Mouse (Mus musculus): ENCODE measurements at regions not wholly inside any gene's neighbourhood (a gene's known extent, or its start where the extent isn't known, plus 50 kb on each side); places are given as distances from the start of the nearest gene placed in this dataset.

DNA sequence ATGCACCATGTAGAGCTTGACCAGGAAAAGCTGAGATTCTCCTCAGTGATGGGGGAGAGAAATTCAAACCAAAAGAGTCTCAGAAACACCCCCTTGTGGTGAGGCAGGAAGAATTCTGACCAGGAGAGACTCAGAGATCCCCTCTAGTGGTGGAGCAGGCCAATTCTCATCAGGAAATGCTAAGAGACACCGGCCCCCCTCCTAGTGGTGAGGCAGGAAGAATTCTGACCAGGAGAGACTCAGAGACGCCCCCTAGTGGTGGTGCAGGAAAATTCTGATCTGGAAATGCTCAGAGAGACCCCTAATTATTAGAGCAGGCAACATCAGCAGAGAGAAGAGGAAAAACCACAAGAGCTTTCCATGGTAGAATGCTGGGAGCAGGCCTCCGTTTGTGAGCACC lies 303.4 kb downstream of the Dcdc2c start:
- Histone ChIP-seq H3K9me3 (ENCODE audit: control insufficient read depth, low read length) (no peaks in the 10 kb centered on the region), H3K27me3 (ENCODE audit: control insufficient read depth, insufficient read depth, low read length) (no peaks in the 10 kb centered on the region), H3K4me1 (ENCODE audit: control insufficient read depth, insufficient read depth, low read length) (no peaks in the 10 kb centered on the region), H3K36me3 (ENCODE audit: control insufficient read depth, insufficient read depth, low read length) (no peaks in the 10 kb centered on the region), H3K4me3 (ENCODE audit: low read depth, low read length) (no peak overlapping the region), H3K4me2 (no peak overlapping the region), H3K9ac (ENCODE audit: low read length) (no peak overlapping the region), H3K27ac (ENCODE audit: low read depth, low read length) (no peak overlapping the region)
- 69% methylated on average over 3 of the region's 3 CpGs for WGBS
- no peak for ATAC-seq (ENCODE audit: low FRiP score)
- no peak for DNase-seq (ENCODE audit: low spot score, missing footprints)

DNA sequence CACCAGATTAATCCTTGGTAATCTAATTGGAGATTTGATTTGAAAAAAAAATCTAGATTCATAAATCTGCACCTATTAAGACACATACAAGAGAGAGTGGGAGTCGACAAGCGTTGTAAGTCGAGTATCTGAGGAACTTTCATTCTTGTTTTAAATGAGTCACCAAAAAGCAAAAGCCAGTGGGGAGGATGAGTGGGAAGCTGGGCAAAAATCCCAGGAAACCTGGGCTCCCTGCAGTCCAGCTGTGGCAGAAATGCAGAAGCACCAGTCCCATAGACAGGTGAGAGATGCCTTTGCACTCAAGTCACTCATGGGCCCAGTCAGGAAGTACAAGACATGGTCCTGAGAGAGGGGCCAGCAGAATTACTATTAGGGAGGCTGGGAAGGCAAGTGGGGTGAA lies 303.9 kb downstream of the Dcdc2c start:
- Histone ChIP-seq H3K27me3 (ENCODE audit: control insufficient read depth, insufficient read depth, low read length) (no peaks in the 10 kb centered on the region), H3K27ac (ENCODE audit: low read depth, low read length) (no peak overlapping the region), H3K4me2 (no peak overlapping the region), H3K9ac (ENCODE audit: low read length) (no peak overlapping the region), H3K4me1 (ENCODE audit: control insufficient read depth, insufficient read depth, low read length) (no peaks in the 10 kb centered on the region), H3K4me3 (ENCODE audit: low read depth, low read length) (no peak overlapping the region), H3K36me3 (ENCODE audit: control insufficient read depth, insufficient read depth, low read length) (no peaks in the 10 kb centered on the region), H3K9me3 (ENCODE audit: control insufficient read depth, low read length) (no peaks in the 10 kb centered on the region)
- DNase-seq (ENCODE audit: low spot score, missing footprints) (no peak), ATAC-seq (ENCODE audit: low FRiP score) (no peak)
- 89% methylated on average over 3 of the region's 3 CpGs for WGBS

DNA sequence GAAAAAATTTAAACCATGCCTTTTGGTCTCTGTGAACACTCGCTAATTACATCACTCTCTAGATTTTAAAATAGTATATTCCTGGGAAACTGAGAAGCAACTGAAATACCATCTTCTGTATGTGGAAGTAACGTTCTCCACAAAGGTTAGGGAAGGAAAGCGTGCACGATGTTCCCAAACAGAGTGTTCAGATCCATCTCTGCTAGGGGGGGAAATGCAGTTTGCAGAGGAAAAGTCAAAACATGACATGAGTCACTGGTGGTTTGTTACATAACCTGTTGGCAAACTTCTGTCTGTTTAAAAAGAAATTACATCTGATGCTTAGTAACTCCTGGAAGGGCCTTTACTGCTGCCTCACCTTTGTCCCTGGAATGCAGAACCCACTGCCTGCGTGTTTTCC lies 314.2 kb downstream of the Dcdc2c start:
- H3K4me2 ChIP-seq: no peak overlapping the region
- DNase-seq (ENCODE audit: low spot score, missing footprints): no peak
- no peak overlapping the region for H3K4me3 ChIP-seq (ENCODE audit: low read depth, low read length)
- WGBS: 90% methylated on average over 5 of the region's 5 CpGs
- no peaks in the 10 kb centered on the region for H3K27me3 ChIP-seq (ENCODE audit: control insufficient read depth, insufficient read depth, low read length)
- no peaks in the 10 kb centered on the region for H3K36me3 ChIP-seq (ENCODE audit: control insufficient read depth, insufficient read depth, low read length)
- no peaks in the 10 kb centered on the region for H3K9me3 ChIP-seq (ENCODE audit: control insufficient read depth, low read length)
- H3K27ac ChIP-seq (ENCODE audit: low read depth, low read length): no peak overlapping the region
- no peak for ATAC-seq (ENCODE audit: low FRiP score)
- no peak overlapping the region for H3K9ac ChIP-seq (ENCODE audit: low read length)
- H3K4me1 ChIP-seq (ENCODE audit: control insufficient read depth, insufficient read depth, low read length): no peaks in the 10 kb centered on the region

DNA sequence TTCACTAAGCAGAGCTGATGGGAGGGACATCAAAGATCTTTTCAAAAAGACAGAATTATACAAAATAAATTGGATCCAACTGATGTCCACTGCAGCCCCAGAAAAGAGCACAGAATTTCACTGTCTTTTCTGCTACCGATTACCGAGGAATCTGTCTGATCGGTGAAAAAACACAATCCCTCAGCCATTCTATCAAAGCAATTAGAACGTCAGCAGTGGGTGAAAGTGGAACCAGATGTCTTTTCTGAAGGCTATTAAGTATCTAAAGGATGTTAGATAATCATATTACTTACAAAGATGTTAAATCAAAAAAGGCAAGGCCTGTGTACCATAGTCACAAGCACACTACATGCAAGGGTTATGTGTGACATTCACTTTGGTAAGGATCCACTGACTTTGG lies 315.2 kb downstream of the Dcdc2c start:
- Histone ChIP-seq H3K4me3 (ENCODE audit: low read depth, low read length) (no peak overlapping the region), H3K36me3 (ENCODE audit: control insufficient read depth, insufficient read depth, low read length) (no peaks in the 10 kb centered on the region), H3K4me1 (ENCODE audit: control insufficient read depth, insufficient read depth, low read length) (no peaks in the 10 kb centered on the region), H3K9ac (ENCODE audit: low read length) (no peak overlapping the region), H3K27me3 (ENCODE audit: control insufficient read depth, insufficient read depth, low read length) (no peaks in the 10 kb centered on the region), H3K27ac (ENCODE audit: low read depth, low read length) (no peak overlapping the region), H3K9me3 (ENCODE audit: control insufficient read depth, low read length) (no peaks in the 10 kb centered on the region), H3K4me2 (no peak overlapping the region)
- DNase-seq (ENCODE audit: low spot score, missing footprints) (no peak), ATAC-seq (ENCODE audit: low FRiP score) (no peak)
- 73% methylated on average over 4 of the region's 4 CpGs for WGBS

DNA sequence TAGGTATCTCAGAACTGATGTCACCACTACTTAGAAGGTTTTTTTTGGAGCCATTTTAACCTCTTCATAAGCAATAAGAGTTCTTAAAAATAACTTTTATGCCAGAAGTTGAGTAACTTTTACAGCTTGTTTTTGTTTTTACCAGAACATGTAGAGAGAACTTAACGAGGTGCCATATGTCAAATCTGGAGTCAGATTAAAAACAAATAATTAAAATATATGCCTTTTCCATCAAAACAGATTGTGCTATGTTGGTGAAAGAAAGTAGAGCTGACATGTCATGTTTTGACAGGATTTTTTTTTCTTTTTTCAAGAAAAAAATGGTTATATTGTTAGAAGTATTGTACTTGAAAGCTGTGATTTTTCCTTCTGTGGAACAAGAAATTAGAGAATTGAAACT lies 349.4 kb downstream of the Dcdc2c start:
- ATAC-seq (ENCODE audit: low FRiP score): no peak
- Histone ChIP-seq H3K9me3 (ENCODE audit: control insufficient read depth, low read length) (no peaks in the 10 kb centered on the region), H3K4me2 (no peak overlapping the region), H3K27me3 (ENCODE audit: control insufficient read depth, insufficient read depth, low read length) (no peaks in the 10 kb centered on the region), H3K27ac (ENCODE audit: low read depth, low read length) (no peak overlapping the region), H3K4me1 (ENCODE audit: control insufficient read depth, insufficient read depth, low read length) (no peaks in the 10 kb centered on the region), H3K9ac (ENCODE audit: low read length) (no peak overlapping the region), H3K36me3 (ENCODE audit: control insufficient read depth, insufficient read depth, low read length) (no peaks in the 10 kb centered on the region), H3K4me3 (ENCODE audit: low read depth, low read length) (no peak overlapping the region)
- DNase-seq (ENCODE audit: low spot score, missing footprints): no peak
- WGBS: 80% methylated on average over 1 of the region's 1 CpGs

DNA sequence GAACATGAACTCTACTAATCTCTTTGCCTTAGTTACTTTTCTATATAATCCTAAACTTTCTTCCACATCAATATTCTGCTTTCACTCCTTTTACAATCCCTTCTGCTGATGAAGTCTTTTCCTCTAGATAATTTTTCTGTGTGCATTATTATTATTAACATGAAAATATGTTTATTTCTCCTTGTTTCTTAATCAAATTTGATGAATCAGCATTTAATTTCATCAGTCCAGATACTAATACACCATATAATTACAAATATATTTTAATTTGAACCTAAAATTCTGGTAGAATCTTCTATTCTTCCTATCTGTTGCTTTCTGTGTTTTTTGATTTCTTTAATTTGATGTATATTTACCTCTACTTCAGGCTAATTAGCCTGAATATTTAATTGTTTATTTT lies 365.5 kb downstream of the Dcdc2c start:
- Histone ChIP-seq H3K4me1 (ENCODE audit: control insufficient read depth, insufficient read depth, low read length) (no peaks in the 10 kb centered on the region), H3K9me3 (ENCODE audit: control insufficient read depth, low read length) (peaks cover 2% of the 10 kb centered on the region; the same call in 1 of the 2 replicates), H3K4me3 (ENCODE audit: low read depth, low read length) (no peak overlapping the region), H3K36me3 (ENCODE audit: control insufficient read depth, insufficient read depth, low read length) (no peaks in the 10 kb centered on the region), H3K4me2 (no peak overlapping the region), H3K27me3 (ENCODE audit: control insufficient read depth, insufficient read depth, low read length) (no peaks in the 10 kb centered on the region), H3K9ac (ENCODE audit: low read length) (no peak overlapping the region), H3K27ac (ENCODE audit: low read depth, low read length) (no peak overlapping the region)
- DNase-seq (ENCODE audit: low spot score, missing footprints): no peak
- no peak for ATAC-seq (ENCODE audit: low FRiP score)

DNA sequence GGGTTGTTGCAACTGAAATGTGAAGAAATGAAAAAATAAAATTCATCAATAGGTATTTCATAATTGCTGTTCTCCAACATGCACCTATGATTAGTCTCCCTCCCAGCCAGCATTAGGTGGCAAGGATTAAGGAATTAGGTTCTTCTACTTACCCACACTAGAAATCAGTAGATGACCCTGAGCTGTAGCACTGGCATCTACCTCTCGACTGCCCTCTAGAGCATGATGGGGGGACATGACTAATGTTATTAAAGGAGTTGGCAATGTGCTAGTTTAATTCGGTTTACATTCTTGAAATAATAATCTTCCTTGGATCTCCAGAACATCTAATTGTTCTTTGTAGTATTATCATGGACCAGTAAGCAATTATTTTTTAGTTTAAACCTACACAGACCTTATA lies 370.9 kb downstream of the Dcdc2c start:
- DNase-seq (ENCODE audit: low spot score, missing footprints): no peak
- ATAC-seq (ENCODE audit: low FRiP score): no peak
- 77% methylated on average over 2 of the region's 2 CpGs for WGBS

DNA sequence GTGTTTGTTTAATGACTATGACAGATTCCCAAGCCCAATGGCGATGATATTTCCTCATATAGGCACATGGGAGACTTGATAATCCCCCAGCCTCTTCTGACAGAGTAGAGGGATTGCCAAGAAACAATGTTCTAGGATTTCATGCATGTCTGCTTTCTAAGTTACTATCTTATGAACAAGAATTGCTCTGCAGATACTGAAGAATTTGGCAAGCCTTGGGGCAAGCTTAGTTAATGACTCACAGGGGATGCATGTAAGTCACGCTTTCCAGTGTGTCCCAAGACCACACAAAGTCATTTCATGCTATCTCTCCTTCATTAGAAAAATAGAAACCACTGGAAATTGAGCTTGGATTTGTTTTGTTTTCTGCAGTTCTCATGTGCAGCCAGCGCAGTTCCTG lies 376.2 kb downstream of the Dcdc2c start:
- no peaks in the 10 kb centered on the region for H3K27me3 ChIP-seq (ENCODE audit: control insufficient read depth, insufficient read depth, low read length)
- no peak for ATAC-seq (ENCODE audit: low FRiP score)

More for the DNA sequence above, 370.9 kb downstream of the Dcdc2c start:
- Histone ChIP-seq H3K9ac (ENCODE audit: low read length) (no peak overlapping the region), H3K27ac (ENCODE audit: low read depth, low read length) (no peak overlapping the region), H3K4me3 (ENCODE audit: low read depth, low read length) (no peak overlapping the region), H3K27me3 (ENCODE audit: control insufficient read depth, insufficient read depth, low read length) (no peaks in the 10 kb centered on the region), H3K4me2 (no peak overlapping the region), H3K36me3 (ENCODE audit: control insufficient read depth, insufficient read depth, low read length) (no peaks in the 10 kb centered on the region), H3K9me3 (ENCODE audit: control insufficient read depth, low read length) (no peaks in the 10 kb centered on the region), H3K4me1 (ENCODE audit: control insufficient read depth, insufficient read depth, low read length) (no peaks in the 10 kb centered on the region)

DNA sequence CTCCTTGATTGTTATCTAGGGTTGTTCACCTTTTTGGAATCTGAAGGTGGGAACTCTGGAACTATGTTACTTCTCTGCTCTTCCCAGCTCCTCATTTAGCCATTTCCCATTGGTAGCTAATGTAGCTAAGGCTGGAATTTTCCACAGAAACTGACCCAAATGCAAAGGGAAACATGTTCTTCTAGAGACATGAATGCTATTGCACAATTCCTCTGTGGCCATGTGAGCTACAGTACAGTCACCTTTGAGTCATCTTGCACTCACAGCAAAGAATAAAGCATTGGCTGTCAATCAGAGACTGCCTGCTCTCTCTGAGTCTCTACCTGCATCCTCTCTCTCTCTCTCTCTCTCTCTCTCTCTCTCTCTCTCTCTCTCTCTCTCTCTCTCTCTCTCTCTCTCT lies 378.1 kb downstream of the Dcdc2c start:
- Histone ChIP-seq H3K36me3 (ENCODE audit: control insufficient read depth, insufficient read depth, low read length) (no peaks in the 10 kb centered on the region), H3K27ac (ENCODE audit: low read depth, low read length) (no peak overlapping the region), H3K9me3 (ENCODE audit: control insufficient read depth, low read length) (no peaks in the 10 kb centered on the region), H3K4me1 (ENCODE audit: control insufficient read depth, insufficient read depth, low read length) (no peaks in the 10 kb centered on the region), H3K27me3 (ENCODE audit: control insufficient read depth, insufficient read depth, low read length) (no peaks in the 10 kb centered on the region), H3K4me3 (ENCODE audit: low read depth, low read length) (no peak overlapping the region), H3K4me2 (no peak overlapping the region), H3K9ac (ENCODE audit: low read length) (no peak overlapping the region)
- ATAC-seq (ENCODE audit: low FRiP score) (no peak), DNase-seq (ENCODE audit: low spot score, missing footprints) (no peak)

More for the DNA sequence above, 376.2 kb downstream of the Dcdc2c start:
- Histone ChIP-seq H3K4me1 (ENCODE audit: control insufficient read depth, insufficient read depth, low read length) (no peaks in the 10 kb centered on the region), H3K4me2 (no peak overlapping the region), H3K36me3 (ENCODE audit: control insufficient read depth, insufficient read depth, low read length) (no peaks in the 10 kb centered on the region), H3K4me3 (ENCODE audit: low read depth, low read length) (no peak overlapping the region), H3K9me3 (ENCODE audit: control insufficient read depth, low read length) (no peaks in the 10 kb centered on the region), H3K27ac (ENCODE audit: low read depth, low read length) (no peak overlapping the region), H3K9ac (ENCODE audit: low read length) (no peak overlapping the region)
- WGBS: 73% methylated on average over 3 of the region's 3 CpGs
- no peak for DNase-seq (ENCODE audit: low spot score, missing footprints)

DNA sequence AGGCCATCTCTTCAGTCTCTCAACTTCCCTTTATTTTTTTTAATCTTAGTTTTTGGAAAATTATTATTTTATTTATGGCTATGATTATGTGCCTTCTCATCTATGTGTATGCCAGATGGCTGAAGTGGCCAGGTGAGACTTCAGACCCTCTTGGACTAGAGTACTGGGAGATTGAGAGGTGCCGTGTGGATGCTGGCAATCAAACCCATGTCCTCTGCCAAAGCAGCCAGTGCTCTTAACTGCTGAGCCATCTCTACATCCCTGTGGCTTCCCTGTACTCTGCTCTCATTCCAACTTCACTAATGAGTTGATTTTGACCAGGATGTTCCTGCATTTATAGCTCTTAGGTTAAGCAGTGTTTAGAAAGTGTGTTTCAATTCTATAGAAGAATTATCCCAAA lies 393.4 kb downstream of the Dcdc2c start:
- WGBS: 100% methylated on average over 1 of the region's 1 CpGs
- no peaks in the 10 kb centered on the region for H3K27me3 ChIP-seq (ENCODE audit: control insufficient read depth, insufficient read depth, low read length)

More for the DNA sequence above, 393.4 kb downstream of the Dcdc2c start:
- Histone ChIP-seq H3K4me1 (ENCODE audit: control insufficient read depth, insufficient read depth, low read length) (no peaks in the 10 kb centered on the region), H3K4me2 (no peak overlapping the region), H3K36me3 (ENCODE audit: control insufficient read depth, insufficient read depth, low read length) (no peaks in the 10 kb centered on the region), H3K9ac (ENCODE audit: low read length) (no peak overlapping the region), H3K9me3 (ENCODE audit: control insufficient read depth, low read length) (no peaks in the 10 kb centered on the region), H3K4me3 (ENCODE audit: low read depth, low read length) (no peak overlapping the region), H3K27ac (ENCODE audit: low read depth, low read length) (no peak overlapping the region)
- DNase-seq (ENCODE audit: low spot score, missing footprints) (no peak), ATAC-seq (ENCODE audit: low FRiP score) (no peak)
